Mouse (Mus musculus): ENCODE measurements around the gene Zfp882. TPM values are rescaled to one million over a fixed set of nuclear protein-coding genes. Genes with fewer than 3 reads are reported as not detected.
A peak's percentile ranks its signal among the peaks of the same experiment; 100 is the strongest.
"Not testable (repeated sequence)": the region's sequence is repeated elsewhere in the genome, so short reads cannot be mapped to it uniquely, and the experiment has no call there.

Zfp882 gene
- polyA plus RNA-seq, 1 experiment from 2014 or later = 10.0 TPM

DNA sequence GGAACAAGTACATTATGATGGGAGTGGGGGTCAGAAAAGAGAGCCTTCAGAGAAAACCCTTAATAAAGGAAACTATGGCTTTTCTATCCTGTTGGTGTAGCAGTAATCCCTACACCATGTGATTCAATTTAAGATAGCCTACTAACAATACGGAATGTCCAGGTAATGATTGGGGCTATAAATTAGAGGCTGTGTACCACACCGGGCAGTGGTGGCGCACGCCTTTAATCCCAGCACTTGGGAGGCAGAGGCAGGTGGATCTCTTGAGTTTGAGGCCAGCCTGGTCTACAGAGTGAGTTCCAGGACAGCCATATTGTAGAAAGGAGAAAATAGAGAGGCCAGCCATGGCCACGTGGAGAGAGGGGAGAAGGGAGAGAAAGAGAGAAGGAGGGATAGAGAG lies 17.4 kb downstream of the Zfp882 start:
- Histone ChIP-seq H3K27ac (no peak overlapping the region), H3K9me3 (no peaks in the 10 kb centered on the region; the same call in 1 of the 2 replicates), H3K36me3 (peaks cover 42% of the 10 kb centered on the region), H3K27me3 (no peaks in the 10 kb centered on the region), H3K4me1 (replicated peaks) (peaks cover 4% of the 10 kb centered on the region; the same call in 1 of the 2 replicates), H3K4me2 (no peak overlapping the region), H3K4me3 (replicated peaks) (no peak overlapping the region), H3K9ac (replicated peaks) (no peak overlapping the region)
- no peak for ATAC-seq (ENCODE audit: insufficient number of reproducible peaks, insufficient read depth, low FRiP score, low TSS enrichment, low read depth)
- WGBS = 94% methylated on average over 5 of the region's 5 CpGs

DNA sequence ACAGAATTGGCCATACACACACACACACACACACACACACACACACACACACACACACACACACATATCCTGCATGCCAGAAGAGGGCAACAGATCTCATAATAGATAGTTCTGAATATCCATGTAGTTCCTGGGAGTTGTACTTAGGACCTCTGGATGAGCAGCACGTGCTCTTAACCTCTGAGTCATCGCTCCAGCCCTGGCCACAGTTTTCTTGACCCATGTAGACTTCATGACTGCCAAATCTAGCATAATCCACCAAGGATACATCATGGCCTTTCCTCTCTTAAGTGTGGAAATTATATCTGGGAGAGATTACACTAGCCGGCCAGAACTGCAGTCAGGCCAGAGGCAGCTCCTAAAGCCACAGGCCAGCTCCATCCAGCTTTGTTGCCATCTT lies 18.1 kb downstream of the Zfp882 start:
- ATAC-seq (ENCODE audit: insufficient number of reproducible peaks, insufficient read depth, low FRiP score, low TSS enrichment, low read depth) = no peak
- Histone ChIP-seq H3K4me3 (replicated peaks) (no peak overlapping the region), H3K27ac (no peak overlapping the region), H3K36me3 (peaks cover 50% of the 10 kb centered on the region), H3K27me3 (no peaks in the 10 kb centered on the region), H3K9ac (replicated peaks) (no peak overlapping the region), H3K9me3 (no peaks in the 10 kb centered on the region; the same call in 1 of the 2 replicates), H3K4me2 (no peak overlapping the region), H3K4me1 (replicated peaks) (peaks cover 4% of the 10 kb centered on the region; the same call in 1 of the 2 replicates)
- WGBS = 92% methylated on average over 3 of the region's 3 CpGs

DNA sequence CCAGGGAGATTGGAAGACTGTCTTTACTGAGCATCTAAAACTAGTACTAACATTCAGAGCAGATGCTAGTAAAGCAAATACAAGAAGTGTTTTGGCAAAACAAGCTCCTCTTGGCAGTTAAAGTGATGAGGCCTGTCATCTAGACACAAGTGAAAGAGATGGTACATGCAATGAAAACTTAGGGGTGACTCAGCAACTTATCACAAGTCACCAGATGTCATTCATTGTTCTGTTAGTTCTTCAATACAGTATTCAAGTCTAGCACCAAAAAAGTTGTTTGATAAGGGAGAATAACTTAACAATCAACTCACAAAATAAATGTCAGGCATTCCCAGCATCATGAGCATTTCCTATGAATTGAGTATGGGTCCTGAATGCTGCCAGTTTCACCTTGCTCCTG lies 19.4 kb downstream of the Zfp882 start:
- peaks cover 55% of the 10 kb centered on the region for H3K36me3 ChIP-seq
- H3K4me1 ChIP-seq (replicated peaks) = peaks cover 4% of the 10 kb centered on the region; the same call in 1 of the 2 replicates
- H3K27ac ChIP-seq = no peak overlapping the region
- H3K27me3 ChIP-seq = no peaks in the 10 kb centered on the region
- no peak overlapping the region for H3K9ac ChIP-seq (replicated peaks)
- no peaks in the 10 kb centered on the region; the same call in 1 of the 2 replicates for H3K9me3 ChIP-seq
- H3K4me3 ChIP-seq (replicated peaks) = no peak overlapping the region
- ATAC-seq (ENCODE audit: insufficient number of reproducible peaks, insufficient read depth, low FRiP score, low TSS enrichment, low read depth) = no peak
- no peak overlapping the region for H3K4me2 ChIP-seq

DNA sequence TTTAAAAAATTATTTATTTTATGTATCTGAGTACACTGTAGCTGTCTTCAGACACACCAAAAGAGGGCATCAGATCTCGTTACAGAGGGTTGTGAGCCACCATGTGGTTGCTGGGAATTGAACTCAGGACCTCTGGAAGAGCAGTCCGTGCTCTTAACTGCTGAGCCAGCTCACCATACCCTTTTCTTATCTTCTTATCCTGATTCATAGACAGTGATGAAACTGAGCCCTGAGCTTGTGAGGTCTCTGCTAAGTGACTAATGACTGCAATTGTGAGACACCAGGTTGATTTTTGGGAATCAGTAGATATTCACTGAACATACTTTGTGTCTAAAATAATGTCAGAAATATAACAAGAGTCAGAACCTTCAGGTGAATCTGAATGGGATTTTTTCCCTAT lies 29.6 kb downstream of the Zfp882 start:
- not testable (repeated sequence) for H3K4me1 ChIP-seq (replicated peaks); ATAC-seq (ENCODE audit: insufficient number of reproducible peaks, insufficient read depth, low FRiP score, low TSS enrichment, low read depth)

DNA sequence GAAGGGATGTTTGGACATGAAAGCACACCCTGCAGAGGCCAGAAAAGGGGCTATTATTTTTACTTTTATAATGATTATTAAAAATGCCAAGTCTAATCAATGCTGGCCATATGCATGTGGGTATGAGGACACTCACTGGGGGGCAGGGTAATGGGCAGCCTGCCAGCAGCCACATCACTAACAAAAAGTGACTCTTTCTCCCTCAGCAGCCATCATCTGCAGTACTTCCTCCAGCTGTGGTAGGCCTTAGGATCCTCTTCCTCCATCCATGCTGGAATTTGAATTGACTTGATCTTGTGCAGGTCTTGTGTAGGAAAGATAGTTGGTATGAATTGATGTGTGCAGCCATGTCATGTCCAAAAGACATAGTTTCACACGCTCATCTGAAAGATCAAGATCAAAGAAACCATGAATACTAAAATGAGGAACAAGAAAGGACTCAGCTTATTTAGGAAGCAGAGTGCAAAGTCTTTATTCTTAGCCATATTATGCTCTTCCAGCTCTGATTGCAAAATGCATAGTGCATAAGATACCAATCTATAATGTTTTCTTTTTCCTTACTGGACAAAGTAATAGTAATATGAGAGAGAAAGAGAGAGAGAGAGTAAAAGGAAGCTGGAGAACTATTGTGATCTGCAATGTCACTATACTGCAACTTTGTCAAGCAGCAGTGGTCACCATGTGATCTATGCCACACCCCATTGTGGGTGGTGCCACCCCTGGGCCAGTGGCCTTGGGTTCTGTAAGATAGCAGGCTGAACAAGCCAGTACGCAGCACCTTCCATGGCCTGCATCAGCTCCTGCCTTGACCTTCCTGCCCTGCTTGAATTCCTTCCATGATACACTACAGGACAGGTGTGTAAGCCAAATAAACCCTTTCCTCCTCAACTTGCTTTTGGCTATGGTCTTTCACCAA lies 32.1 kb downstream of the Zfp882 start:
- no peak overlapping the region for H3K4me3 ChIP-seq (replicated peaks)
- H3K4me1 ChIP-seq (replicated peaks) = no peaks in the 10 kb centered on the region
- peaks cover 4% of the 10 kb centered on the region; the same call in 1 of the 2 replicates for H3K27me3 ChIP-seq
- no peak overlapping the region for H3K27ac ChIP-seq
- peaks cover 4% of the 10 kb centered on the region; the same call in 1 of the 2 replicates for H3K9me3 ChIP-seq
- H3K36me3 ChIP-seq = no peaks in the 10 kb centered on the region
- ATAC-seq (ENCODE audit: insufficient number of reproducible peaks, insufficient read depth, low FRiP score, low TSS enrichment, low read depth) = no peak
- H3K9ac ChIP-seq (replicated peaks) = no peak overlapping the region
- 81% methylated on average over 2 of the region's 2 CpGs for WGBS
- H3K4me2 ChIP-seq = no peak overlapping the region

More for the DNA sequence above, 29.6 kb downstream of the Zfp882 start:
- not testable (repeated sequence) for H3K9ac ChIP-seq (replicated peaks); H3K4me3 ChIP-seq (replicated peaks); H3K4me2 ChIP-seq; H3K27ac ChIP-seq; H3K27me3 ChIP-seq
- Histone ChIP-seq H3K36me3 (peaks cover 10% of the 10 kb centered on the region), H3K9me3 (peaks cover 15% of the 10 kb centered on the region; the same call in 1 of the 2 replicates)
- 86% methylated on average over 2 of the region's 2 CpGs for WGBS

DNA sequence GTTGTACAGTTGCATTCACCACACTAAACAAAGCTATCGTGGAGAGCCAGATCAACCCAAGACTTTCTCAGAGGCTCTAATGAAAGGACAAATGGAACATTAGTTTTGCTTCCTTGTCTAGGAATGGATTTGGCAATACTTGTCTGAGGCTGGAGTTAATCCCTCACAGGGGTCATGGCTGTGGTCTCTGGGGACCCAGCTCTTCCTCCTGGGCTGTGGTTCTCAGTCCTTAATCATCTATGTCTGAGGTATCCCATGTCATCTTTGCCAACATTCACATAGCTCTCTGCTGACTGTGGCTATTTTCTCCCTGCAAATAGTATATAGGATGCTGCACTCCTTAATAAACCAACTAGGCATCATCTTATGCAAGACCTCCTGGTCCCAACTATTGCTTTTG lies 33.4 kb downstream of the Zfp882 start:
- Histone ChIP-seq H3K4me3 (replicated peaks) (no peak overlapping the region), H3K36me3 (no peaks in the 10 kb centered on the region), H3K27me3 (peaks cover 4% of the 10 kb centered on the region; the same call in 1 of the 2 replicates), H3K9ac (replicated peaks) (no peak overlapping the region), H3K9me3 (no peaks in the 10 kb centered on the region), H3K4me2 (no peak overlapping the region), H3K27ac (no peak overlapping the region), H3K4me1 (replicated peaks) (no peaks in the 10 kb centered on the region)
- no peak for ATAC-seq (ENCODE audit: insufficient number of reproducible peaks, insufficient read depth, low FRiP score, low TSS enrichment, low read depth)
- WGBS = 83% methylated on average over 1 of the region's 1 CpGs

DNA sequence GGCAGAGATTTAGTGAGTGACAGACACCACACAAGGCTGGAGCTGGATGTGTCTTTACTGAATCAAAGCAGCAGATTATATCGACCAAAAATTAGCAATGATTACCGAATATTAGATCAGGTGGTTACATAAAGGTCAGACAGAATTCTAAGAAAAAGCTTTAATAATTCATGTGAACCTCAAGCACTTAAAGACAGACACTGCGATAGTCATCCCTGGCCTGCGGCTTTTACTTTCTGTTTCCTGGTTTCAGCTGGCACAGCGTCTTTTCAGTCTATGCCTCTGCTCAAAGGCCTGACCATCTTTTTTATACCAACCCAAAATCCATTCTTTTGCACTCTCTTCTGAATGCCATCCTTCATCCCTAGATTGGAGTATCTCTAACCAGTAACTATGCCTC lies 40.2 kb downstream of the Zfp882 start:
- H3K9me3 ChIP-seq = no peaks in the 10 kb centered on the region
- no peak overlapping the region for H3K4me2 ChIP-seq
- WGBS = 87% methylated on average over 5 of the region's 5 CpGs
- peaks cover 8% of the 10 kb centered on the region; the same call in 1 of the 2 replicates for H3K36me3 ChIP-seq
- H3K4me3 ChIP-seq (replicated peaks) = no peak overlapping the region
- H3K4me1 ChIP-seq (replicated peaks) = peaks cover 10% of the 10 kb centered on the region
- H3K9ac ChIP-seq (replicated peaks) = no peak overlapping the region
- no peak overlapping the region for H3K27ac ChIP-seq
- H3K27me3 ChIP-seq = peaks cover 4% of the 10 kb centered on the region; the same call in 1 of the 2 replicates
- no peak for ATAC-seq (ENCODE audit: insufficient number of reproducible peaks, insufficient read depth, low FRiP score, low TSS enrichment, low read depth)

DNA sequence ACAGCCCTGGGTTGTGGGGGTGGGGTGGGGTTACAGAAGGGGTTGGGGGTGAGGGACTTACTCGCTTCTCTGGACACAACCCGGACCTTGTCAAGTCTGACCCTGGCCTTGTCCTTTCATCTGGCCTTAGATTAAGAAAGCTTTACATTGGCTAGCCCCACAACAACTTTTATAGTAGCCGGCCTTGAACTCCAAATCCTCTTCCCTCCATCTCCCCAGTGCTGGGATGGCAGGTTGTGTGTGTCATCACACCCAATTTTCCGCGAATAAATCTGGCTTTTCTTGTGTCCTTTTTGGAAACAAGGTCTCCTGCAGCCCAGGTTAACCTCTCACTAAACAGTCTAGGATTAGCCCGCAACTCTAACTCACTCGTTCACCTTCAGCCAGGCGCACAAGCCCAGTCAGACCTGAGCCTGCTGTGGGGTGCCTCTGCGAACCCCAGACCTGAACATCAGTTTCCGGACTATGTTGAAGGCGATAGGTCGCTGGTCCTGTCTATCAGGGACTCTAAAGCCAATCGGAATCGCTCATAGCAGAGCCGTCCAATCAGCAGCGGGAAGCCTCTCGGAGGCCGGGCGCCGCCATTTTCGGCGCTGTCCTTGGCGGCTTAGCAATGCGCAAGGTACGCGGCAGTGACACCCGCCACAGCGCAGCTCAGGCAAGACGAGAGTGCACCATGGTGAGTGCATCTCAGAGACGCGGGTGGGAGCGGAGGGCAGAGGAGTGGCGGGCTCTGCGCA lies 42.2 kb downstream of the Zfp882 start, which contains the start of gene Zfp961:
TSS of gene Zfp961 (plus strand) at position 557 of the 740 bp plus-strand sequence.
- H3K9me3 ChIP-seq = peaks cover 15% of the 10 kb centered on the region
- peak within 1 kb of the TSS; percentile 73 for H3K4me3 ChIP-seq (replicated peaks)
- peak within 1 kb of the TSS; percentile 78 for H3K9ac ChIP-seq (replicated peaks)
- H3K36me3 ChIP-seq = peaks cover 24% of the 10 kb centered on the region
- 4% methylated on average over 34 of the region's 34 CpGs for WGBS
- peak; percentile 100 for ATAC-seq (ENCODE audit: insufficient number of reproducible peaks, insufficient read depth, low FRiP score, low TSS enrichment, low read depth)
- peak within 1 kb of the TSS; percentile 87 for H3K27ac ChIP-seq
- H3K27me3 ChIP-seq = no peaks in the 10 kb centered on the region
- H3K4me2 ChIP-seq = peak within 1 kb of the TSS; percentile 58
- H3K4me1 ChIP-seq (replicated peaks) = peaks cover 10% of the 10 kb centered on the region

DNA sequence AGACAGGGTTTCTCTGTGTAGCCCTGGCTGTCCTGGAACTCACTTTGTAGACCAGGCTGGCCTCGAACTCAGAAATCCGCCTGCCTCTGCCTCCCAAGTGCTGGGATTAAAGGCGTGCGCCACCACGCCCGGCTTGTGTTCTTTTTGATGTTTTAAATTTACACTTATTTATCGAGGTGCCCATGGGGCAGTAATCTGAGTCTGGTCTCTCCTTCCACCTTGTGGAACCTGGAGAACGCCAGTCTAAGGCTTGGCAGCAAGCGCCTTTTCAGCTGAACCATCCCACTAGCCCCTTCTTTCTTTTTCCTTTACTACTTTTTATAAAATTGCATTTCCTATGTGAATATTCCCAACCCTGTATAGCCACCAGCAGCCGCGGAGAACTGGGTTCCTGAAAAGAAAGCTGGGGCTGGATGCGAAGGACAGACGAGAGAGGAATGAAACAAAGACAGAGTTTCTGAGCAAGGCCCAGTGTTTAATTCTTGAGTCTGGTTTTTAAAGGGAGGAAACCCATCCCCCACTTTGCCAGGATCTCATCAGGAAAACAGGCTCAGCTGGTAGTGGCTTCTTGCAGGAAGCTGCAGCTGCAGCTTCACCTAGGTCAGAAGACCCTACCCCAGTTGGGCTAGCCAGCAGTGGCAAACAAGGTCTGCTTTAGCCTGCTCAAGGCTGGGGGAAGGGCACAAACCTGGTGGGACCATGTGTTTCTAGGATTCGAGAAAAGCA lies 43.2 kb downstream of the Zfp882 start:
- Histone ChIP-seq H3K36me3 (peaks cover 24% of the 10 kb centered on the region), H3K27me3 (no peaks in the 10 kb centered on the region), H3K27ac (peak overlapping the region; percentile 62), H3K9ac (replicated peaks) (peak overlapping the region; percentile 78), H3K4me3 (replicated peaks) (peak overlapping the region; percentile 73), H3K9me3 (peaks cover 21% of the 10 kb centered on the region), H3K4me1 (replicated peaks) (peaks cover 10% of the 10 kb centered on the region), H3K4me2 (peak overlapping the region; percentile 58)
- no peak for ATAC-seq (ENCODE audit: insufficient number of reproducible peaks, insufficient read depth, low FRiP score, low TSS enrichment, low read depth)
- WGBS = 37% methylated on average over 14 of the region's 14 CpGs

DNA sequence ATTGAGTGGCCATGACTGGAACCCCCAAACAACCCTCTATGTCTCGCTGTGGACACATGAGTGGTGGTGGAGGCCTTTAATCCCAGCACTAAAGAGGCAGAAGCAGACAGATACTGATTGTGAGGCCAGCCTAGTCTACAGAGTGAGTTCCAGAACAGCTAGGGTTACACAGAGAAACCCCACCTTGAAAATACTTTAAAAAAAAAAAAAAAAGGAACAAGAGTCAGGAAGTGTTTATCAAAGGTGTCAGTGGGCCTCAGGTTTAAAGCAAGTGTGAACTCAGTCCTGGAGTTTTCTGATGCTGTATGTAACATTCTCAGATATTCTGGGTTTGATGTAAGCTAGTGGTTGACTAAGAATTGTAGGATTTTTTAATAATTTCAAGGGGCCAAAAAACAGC lies 44.1 kb downstream of the Zfp882 start:
- Histone ChIP-seq H3K4me2 (peak overlapping the region; percentile 58; the same call in 1 of the 2 replicates), H3K36me3 (peaks cover 24% of the 10 kb centered on the region), H3K27me3 (no peaks in the 10 kb centered on the region), H3K4me3 (replicated peaks) (no peak overlapping the region), H3K9me3 (peaks cover 22% of the 10 kb centered on the region), H3K27ac (no peak overlapping the region), H3K4me1 (replicated peaks) (peaks cover 10% of the 10 kb centered on the region), H3K9ac (replicated peaks) (no peak overlapping the region)
- no peak for ATAC-seq (ENCODE audit: insufficient number of reproducible peaks, insufficient read depth, low FRiP score, low TSS enrichment, low read depth)
- 96% methylated on average over 1 of the region's 1 CpGs for WGBS

Measured in limb, embryonic 12.5 days (tissue).